Mouse (Mus musculus) kidney, adult 9 months (tissue): Measurements from ENCODE around the gene Ccn5.

Experiments used
- DNase-seq: peaks from one replicate; pipeline ENCODE4 v3.0.0; 2022

Ccn5 gene

DNA sequence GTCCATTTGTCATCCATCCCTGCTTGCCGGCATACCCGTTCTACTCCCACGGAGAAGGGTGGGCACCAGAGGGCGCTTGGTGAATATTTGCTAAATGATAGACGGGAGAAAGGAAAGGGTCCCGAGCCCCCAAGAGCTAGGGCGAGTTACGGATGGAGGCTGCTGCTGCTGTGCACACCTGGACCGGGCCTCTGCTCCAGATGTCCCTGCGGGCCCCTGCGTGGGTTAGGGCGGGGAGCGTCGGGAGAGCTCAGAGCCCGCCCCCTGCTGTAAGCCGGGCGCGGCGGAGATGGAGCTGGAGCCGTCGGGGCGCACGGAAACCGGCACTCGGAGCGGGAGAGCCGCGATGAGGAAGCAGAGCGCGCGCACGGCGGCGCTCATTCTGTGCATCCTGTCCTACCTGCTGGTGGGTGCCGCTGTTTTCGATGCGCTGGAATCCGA is 32.8 kb downstream of the Ccn5 start, which contains the start of gene Kcnk15:
Gene Kcnk15 (plus strand): TSS at position 191 of the 441 bp plus-strand sequence.
- DNase-seq, result no peak

- no peak for DNase-seq
Measured at GRCm38 (mm10) chr2:163857233-163857632, 36.6 kb downstream of the Ccn5 start.

DNA sequence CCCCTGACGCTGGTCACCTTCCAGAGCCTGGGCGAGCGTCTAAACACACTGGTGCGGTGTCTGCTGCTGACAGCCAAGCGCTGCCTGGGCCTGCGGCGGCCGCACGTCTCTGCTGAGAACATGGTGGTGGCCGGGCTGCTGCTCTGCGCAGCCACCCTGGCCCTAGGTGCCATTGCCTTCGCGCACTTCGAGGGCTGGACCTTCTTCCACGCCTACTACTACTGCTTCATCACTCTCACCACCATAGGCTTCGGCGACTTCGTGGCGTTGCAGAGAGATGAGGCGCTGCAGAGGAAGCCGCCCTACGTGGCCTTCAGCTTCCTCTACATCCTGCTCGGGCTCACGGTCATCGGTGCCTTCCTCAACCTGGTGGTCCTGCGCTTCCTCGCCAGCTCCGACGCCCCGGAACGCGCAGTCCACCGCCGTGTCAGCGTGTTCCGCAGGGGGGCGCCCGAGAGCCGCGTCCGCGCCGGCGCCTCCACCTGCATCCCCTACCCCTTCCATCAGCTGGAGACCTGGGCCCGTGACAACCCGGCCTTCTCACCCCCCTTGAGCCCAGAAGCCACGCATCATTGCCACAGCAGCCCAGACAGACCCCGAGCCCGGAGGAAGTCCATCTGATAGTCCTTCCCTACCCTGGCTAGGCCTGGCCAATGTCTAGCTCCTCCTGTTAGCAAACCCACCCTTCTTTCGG is 37.7 kb downstream of the Ccn5 start:
- DNase-seq, result peak; percentile 13

DNA sequence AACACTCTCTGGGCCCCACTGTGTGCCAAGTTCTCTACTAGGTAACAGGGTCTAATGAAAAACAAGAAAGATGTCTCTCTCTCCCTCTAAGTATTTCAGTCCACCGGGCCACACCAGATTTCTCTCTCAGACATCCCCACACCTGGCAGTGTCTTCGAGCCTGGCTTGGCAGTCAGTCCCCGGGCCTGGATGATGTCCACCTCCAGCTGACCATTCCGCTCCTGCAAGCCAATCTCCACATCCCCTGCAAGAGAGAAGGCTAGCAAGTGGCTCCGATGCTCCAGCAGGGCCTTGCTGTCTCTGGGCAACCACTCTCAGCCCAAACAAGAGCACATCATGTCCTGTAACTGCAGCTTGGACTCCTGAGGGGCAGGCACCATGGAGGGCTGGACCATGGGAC is 44.6 kb downstream of the Ccn5 start:
- no peak for DNase-seq

DNA sequence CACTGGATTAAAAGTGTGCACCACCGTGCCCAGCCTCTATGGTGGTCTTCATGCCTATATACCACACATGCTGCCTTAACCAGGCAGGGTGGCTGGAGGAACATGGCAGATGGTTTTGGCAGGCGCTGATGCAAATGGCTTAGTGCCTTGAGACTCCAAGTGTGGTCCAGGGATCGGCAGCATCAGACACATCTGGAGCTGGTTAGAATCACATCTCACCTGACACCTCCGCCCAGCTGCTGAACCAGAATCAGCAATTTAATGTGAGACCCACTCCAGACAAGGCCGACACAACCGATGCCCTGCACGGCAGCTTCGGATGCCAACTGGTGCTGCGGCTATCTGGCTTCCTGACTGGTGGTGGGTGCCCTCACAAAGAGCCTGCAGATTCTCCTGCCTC is 45.4 kb downstream of the Ccn5 start:
- DNase-seq, result no peak

- DNase-seq, result no peak
Measured at GRCm38 (mm10) chr2:163869783-163870182, 49.1 kb downstream of the Ccn5 start.

GRCm38 (mm10) chr2:163871266-163871665 is 50.6 kb downstream of the Ccn5 start:
- no peak for DNase-seq

DNA sequence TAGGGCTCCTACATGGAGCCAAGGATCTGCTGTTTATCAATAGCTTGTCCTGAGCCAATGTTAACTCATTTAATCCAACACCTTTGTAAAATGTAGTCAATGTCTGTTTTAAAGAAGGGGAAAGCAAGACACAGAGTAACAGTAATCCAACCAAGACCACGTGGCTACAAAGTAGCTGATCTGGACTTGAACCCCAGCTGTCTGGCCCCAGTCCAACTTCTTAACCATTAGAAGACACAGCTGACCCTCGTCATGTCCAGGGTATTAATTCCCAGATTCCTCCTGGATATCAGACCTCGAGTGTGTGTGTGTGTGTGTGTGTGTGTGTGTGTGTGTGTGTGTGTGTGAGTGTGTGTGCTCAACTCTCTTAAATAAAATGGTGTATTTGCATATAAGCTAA is 51.2 kb downstream of the Ccn5 start:
- DNase-seq, result no peak

DNA sequence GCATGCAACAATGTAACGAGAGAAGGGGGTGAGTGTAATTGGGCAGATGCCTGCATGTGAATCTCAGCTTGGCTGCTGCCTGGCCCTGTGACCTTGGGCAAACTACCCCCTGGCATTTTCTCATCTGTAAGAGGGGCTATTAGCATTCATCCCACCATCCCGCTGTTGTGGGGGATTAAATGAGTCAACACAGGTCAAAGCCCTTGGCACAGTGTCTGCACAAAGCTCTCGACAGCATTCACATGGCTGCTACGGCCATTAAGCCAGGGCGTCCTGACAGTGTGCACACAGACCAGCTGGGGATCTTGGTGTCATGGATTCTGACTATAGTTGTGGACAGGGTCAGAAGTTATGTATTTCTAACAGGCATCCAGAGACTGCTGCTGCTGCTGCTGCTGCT is 54.2 kb downstream of the Ccn5 start:
- DNase-seq, result no peak

GRCm38 (mm10) chr2:163875484-163875883 is 54.8 kb downstream of the Ccn5 start:
- DNase-seq, result no peak

DNA sequence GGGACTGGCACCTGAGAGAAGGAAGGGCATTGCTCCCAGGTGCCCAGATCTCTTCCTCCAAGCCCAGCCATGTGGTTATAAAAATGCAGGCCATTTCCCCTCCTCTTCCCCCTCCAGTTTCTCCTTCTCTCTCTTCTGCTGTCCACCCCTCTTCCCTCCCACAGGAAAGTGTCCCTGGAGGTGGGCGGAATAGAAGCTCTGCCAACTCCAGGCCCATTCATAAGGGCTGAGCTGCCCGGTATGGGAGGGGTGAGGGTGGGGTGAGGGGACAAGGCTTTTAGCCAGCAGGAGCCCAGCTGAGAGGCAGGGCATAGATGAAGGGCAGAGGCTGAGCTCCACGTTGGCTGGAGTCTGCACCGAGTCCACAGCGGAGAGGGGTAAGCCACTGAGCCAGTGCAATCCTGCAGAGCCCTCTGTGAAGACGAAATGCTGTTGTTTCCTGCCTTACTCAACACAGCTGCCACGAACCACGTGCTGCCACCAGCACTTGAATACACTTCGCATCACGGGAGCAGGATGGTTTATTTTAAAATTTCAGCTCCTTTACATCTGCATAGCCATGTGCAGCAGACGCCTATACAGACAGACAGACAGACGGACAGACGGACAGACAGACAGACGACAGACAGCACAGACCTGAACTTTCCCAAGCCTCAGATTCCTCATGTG is 56.3 kb downstream of the Ccn5 start:
- DNase-seq, result no peak

DNA sequence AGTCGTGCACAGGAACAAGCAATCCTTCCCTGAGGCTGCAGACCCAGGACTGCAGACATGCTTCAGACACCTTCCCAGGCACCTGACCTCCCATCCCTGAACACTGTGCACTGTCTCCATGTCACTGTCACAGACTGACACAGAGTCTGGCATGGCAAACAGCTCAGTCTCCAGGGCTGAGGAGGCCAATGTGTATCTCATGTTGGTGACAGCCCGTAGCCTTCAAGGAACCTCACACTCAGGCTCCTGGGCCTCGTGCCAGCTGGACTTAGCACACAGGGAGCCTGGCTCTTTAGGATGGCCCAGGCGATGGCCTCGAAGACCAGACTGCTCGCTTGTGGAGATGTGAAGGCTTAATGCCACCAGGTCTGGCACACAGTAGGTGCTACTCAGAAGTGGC is 60.2 kb downstream of the Ccn5 start:
- DNase-seq, result peak; percentile 11
